Mouse (Mus musculus): ENCODE measurements around the gene Slc3a2. TPM values are rescaled to one million over a fixed set of nuclear protein-coding genes. Genes with fewer than 3 reads are reported as not detected.

Gene Slc3a2
- total RNA-seq, 2 experiments from 2014 or later: 62.4 to 66.3 TPM

- DNase-seq: peak; percentile 69
Observed at GRCm38 (mm10) chr19:8662337-8662736, 60.8 kb downstream of the Slc3a2 start.

- peak; percentile 30 for DNase-seq
Observed at GRCm38 (mm10) chr19:8661821-8662307, 61.3 kb downstream of the Slc3a2 start.

Small RNA genes lying within 50 kb of the gene (microRNA-seq; reads per million reads assigned to microRNA genes)
- 0 reads per million in 2 experiments for gene Mir6992

Other genes starting within 250 kb of the Slc3a2 start
- not detected for gene Slc22a8, start 132.1 kb downstream of the Slc3a2 start, total RNA-seq (2021)
- gene Slc22a6, start 105.3 kb downstream of the Slc3a2 start, total RNA-seq (2021): not detected
- gene Chrm1, start 59.6 kb downstream of the Slc3a2 start, total RNA-seq (2021): not detected
- 10 to 100 TPM; 30.3 to 31.1 TPM for gene Wdr74, start 12.5 kb upstream of the Slc3a2 start, total RNA-seq (2021)
- not detected for gene 1700092M07Rik, start 17.3 kb upstream of the Slc3a2 start, total RNA-seq (2021)
- gene Stx5a, start 18.0 kb upstream of the Slc3a2 start, total RNA-seq (2021): 10 to 100 TPM; 43.4 to 48.5 TPM
- 10 to 100 TPM; 82.1 to 86.1 TPM for gene Nxf1, start 33.7 kb upstream of the Slc3a2 start, total RNA-seq (2021)
- 100 to 1,000 TPM; 121 to 133 TPM for gene Tmem223, start 47.6 kb upstream of the Slc3a2 start, total RNA-seq (2021)
- gene Tmem179b, start 51.1 kb upstream of the Slc3a2 start, total RNA-seq (2021): 10 to 100 TPM; 16.6 to 17.1 TPM
- gene Taf6l, start 63.0 kb upstream of the Slc3a2 start, total RNA-seq (2021): 10 to 100 TPM; 12.1 to 12.5 TPM
- gene Polr2g, start 75.2 kb upstream of the Slc3a2 start, total RNA-seq (2021): 10 to 100 TPM; 71.2 to 80.6 TPM
- gene Zbtb3, start 79.2 kb upstream of the Slc3a2 start, total RNA-seq (2021): 1 to 10 TPM; 2.4 to 2.5 TPM
- 10 to 100 TPM; 20.9 to 22.8 TPM for gene Ttc9c, start 96.0 kb upstream of the Slc3a2 start, total RNA-seq (2021)
- gene Hnrnpul2, start 96.6 kb upstream of the Slc3a2 start, total RNA-seq (2021): 10 to 100 TPM; 53.5 to 56.0 TPM
- gene AC129217.1, start 106.4 kb upstream of the Slc3a2 start, total RNA-seq (2021): not detected
- 10 to 100 TPM; 26.2 to 27.5 TPM for gene Bscl2, start 114.1 kb upstream of the Slc3a2 start, total RNA-seq (2021)
- under 1 TPM in 1 of 2 experiments, not detected in 1; 0.16 TPM for gene Gng3, start 115.8 kb upstream of the Slc3a2 start, total RNA-seq (2021)
- 1 to 10 TPM; 2.4 to 2.5 TPM for gene Lrrn4cl, start 127.4 kb upstream of the Slc3a2 start, total RNA-seq (2021)
- 100 to 1,000 TPM; 112 to 125 TPM for gene Ubxn1, start 148.1 kb upstream of the Slc3a2 start, total RNA-seq (2021)
- 10 to 100 TPM; 39.4 to 41.2 TPM for gene Uqcc3, start 157.6 kb upstream of the Slc3a2 start, total RNA-seq (2021)
- 1 to 10 TPM; 2.1 to 5.6 TPM for gene Lbhd1, start 160.4 kb upstream of the Slc3a2 start, total RNA-seq (2021)
- not detected for gene Gm49403, start 160.6 kb upstream of the Slc3a2 start, total RNA-seq (2021)
- 10 to 100 TPM; 23.7 to 24.9 TPM for gene 1810009A15Rik, start 165.5 kb upstream of the Slc3a2 start, total RNA-seq (2021)
- gene Gm49416, start 165.6 kb upstream of the Slc3a2 start, total RNA-seq (2021): 1 to 10 TPM; 2.3 to 3.6 TPM
- gene Ints5, start 169.6 kb upstream of the Slc3a2 start, total RNA-seq (2021): 10 to 100 TPM; 16.3 to 17.1 TPM
- 10 to 100 TPM; 80.9 to 83.7 TPM for gene Ganab, start 174.7 kb upstream of the Slc3a2 start, total RNA-seq (2021)
- 10 to 100 TPM; 36.0 to 38.0 TPM for gene B3gat3, start 197.0 kb upstream of the Slc3a2 start, total RNA-seq (2021)
- 1 to 10 TPM; 3.1 to 3.2 TPM for gene Rom1, start 206.0 kb upstream of the Slc3a2 start, total RNA-seq (2021)
- gene Eml3, start 206.2 kb upstream of the Slc3a2 start, total RNA-seq (2021): 10 to 100 TPM; 15.4 to 16.6 TPM
- gene Mta2, start 218.5 kb upstream of the Slc3a2 start, total RNA-seq (2021): 10 to 100 TPM; 62.5 to 63.8 TPM
- gene Tut1, start 230.5 kb upstream of the Slc3a2 start, total RNA-seq (2021): 1 to 10 TPM; 8.3 to 9.6 TPM
- 100 to 1,000 TPM; 357 to 371 TPM for gene Eef1g, start 243.7 kb upstream of the Slc3a2 start, total RNA-seq (2021)